Mouse (Mus musculus) G1E (cell line): ENCODE data around the gene 1700037C18Rik.

Source experiments
- CTCF ChIP-seq: IDR thresholded peaks from 2 replicates; pipeline ENCODE4 v1.5.1; 2012; ENCODE audit warnings: low read depth, low read length, inconsistent platforms, mixed read lengths
- GATA1 ChIP-seq: IDR thresholded peaks from 2 replicates; pipeline ENCODE4 v1.6.1; 2012; ENCODE audit warnings: borderline replicate concordance, low read length, inconsistent platforms, mixed read lengths
- GATA2 ChIP-seq: IDR thresholded peaks from 2 replicates; pipeline ENCODE4 v1.6.1; 2012; ENCODE audit warnings: low read depth, low read length, inconsistent platforms, borderline replicate concordance
- POLR2AphosphoS5 ChIP-seq: IDR thresholded peaks from 2 replicates; pipeline ENCODE4 v1.6.1; 2012; ENCODE audit warnings: low read depth, low read length, inconsistent platforms; ENCODE audit not compliant: insufficient replicate concordance

- TF ChIP-seq CTCF (no peak), GATA2 (no peak), GATA1 (no peak), POLR2AphosphoS5 (no peak)
Observed at GRCm38 (mm10) chr16:3876346-3876745, 32.1 kb downstream of the 1700037C18Rik start.
